Mouse (Mus musculus) neural tube, embryonic 15.5 days (tissue): ENCODE measurements around the gene Slc13a2. TPM values are rescaled to one million over a fixed set of nuclear protein-coding genes. Genes with fewer than 3 reads are reported as not detected.

Source experiments
- ATAC-seq: fragments of 200-750 bp; cut with Nextera tagmentation; 2 replicates; pipeline ENCODE4 v1.8.0; 2017; ENCODE audit warnings: mild to moderate bottlenecking, moderate TSS enrichment, moderate library complexity; ENCODE audit not compliant: low FRiP score
- H3K27ac ChIP-seq: fragments of 300-500 bp; sonication (generic); replicated peaks from 2 replicates; pipeline ENCODE4 v1.5.1; 2015; ENCODE audit warnings: mild to moderate bottlenecking, inconsistent platforms
- H3K27me3 ChIP-seq: fragments of 300-500 bp; sonication (generic); replicated peaks from 2 replicates; pipeline ENCODE4 v1.6.1; 2015; ENCODE audit warnings: inconsistent platforms
- H3K36me3 ChIP-seq: fragments of 300-500 bp; sonication (generic); 2 replicates; pipeline ENCODE4 v1.6.1; 2015; ENCODE audit warnings: inconsistent platforms
- H3K4me1 ChIP-seq: fragments of 300-500 bp; sonication (generic); 2 replicates; pipeline ENCODE4 v1.6.1; 2015; ENCODE audit warnings: inconsistent platforms
- H3K4me2 ChIP-seq: fragments of 300-500 bp; sonication (generic); 2 replicates; pipeline ENCODE4 v1.6.1; 2015; ENCODE audit warnings: inconsistent platforms, mild to moderate bottlenecking, moderate library complexity
- H3K4me3 ChIP-seq: fragments of 300-500 bp; sonication (generic); replicated peaks from 2 replicates; pipeline ENCODE4 v1.5.1; 2015; ENCODE audit warnings: mild to moderate bottlenecking, inconsistent platforms
- H3K9ac ChIP-seq: fragments of 300-500 bp; sonication (generic); replicated peaks from 2 replicates; pipeline ENCODE4 v1.6.1; 2015; ENCODE audit warnings: mild to moderate bottlenecking, inconsistent platforms
- H3K9me3 ChIP-seq: fragments of 300-500 bp; sonication (generic); replicated peaks from 2 replicates; pipeline ENCODE4 v1.6.1; 2016; ENCODE audit warnings: inconsistent platforms
- WGBS: fragments of 180-500 bp; shearing (Covaris S2); methylation state at CpG from one replicate; pipeline ENCODE4 v1.1.7; 2015; ENCODE audit warnings: mixed read lengths; 5-methylcytosine and 5-hydroxymethylcytosine counted together
- polyA plus RNA-seq: library from polyadenylated mRNA; unstranded; fragments of >200 nt; fragmentation: Nextera tagmentation; extraction: Ambion mirVana; gene quantifications from 2 replicates; pipeline ENCODE4 v1.2.1, GENCODE M21; 2015

Gene Slc13a2
- polyA plus RNA-seq, 1 experiment from 2014 or later = not detected

- WGBS = 75% methylated on average over 11 of the region's 11 CpGs
- H3K4me3 ChIP-seq = no peak overlapping the region
- H3K27ac ChIP-seq = no peak overlapping the region
- no peaks in the 10 kb centered on the region for H3K36me3 ChIP-seq
- H3K9me3 ChIP-seq = no peaks in the 10 kb centered on the region
- H3K9ac ChIP-seq = no peak overlapping the region
- no peaks in the 10 kb centered on the region for H3K27me3 ChIP-seq
- no peak for ATAC-seq
- H3K4me2 ChIP-seq = no peak overlapping the region
- H3K4me1 ChIP-seq = no peaks in the 10 kb centered on the region
These were observed 10.3 kb downstream of the Slc13a2 start for GRCm38 (mm10) chr11:78411606-78412323.

GRCm38 (mm10) chr11:78408256-78409240 is 13.5 kb downstream of the Slc13a2 start:
- Histone ChIP-seq H3K9ac (no peak overlapping the region), H3K4me2 (no peak overlapping the region), H3K9me3 (no peaks in the 10 kb centered on the region), H3K4me3 (no peak overlapping the region), H3K27me3 (no peaks in the 10 kb centered on the region), H3K4me1 (no peaks in the 10 kb centered on the region), H3K27ac (no peak overlapping the region), H3K36me3 (no peaks in the 10 kb centered on the region)
- 76% methylated on average over 9 of the region's 9 CpGs for WGBS
- no peak for ATAC-seq

GRCm38 (mm10) chr11:78402062-78402461 is 20.0 kb downstream of the Slc13a2 start:
- Histone ChIP-seq H3K9ac (no peak overlapping the region), H3K27ac (no peak overlapping the region), H3K4me2 (no peak overlapping the region), H3K36me3 (no peaks in the 10 kb centered on the region), H3K9me3 (no peaks in the 10 kb centered on the region), H3K27me3 (0 out of 2 replicates have a peak, but pooled peaks cover 7% of the 10 kb centered on the region), H3K4me1 (peaks cover 5% of the 10 kb centered on the region; the same call in 1 of the 2 replicates), H3K4me3 (no peak overlapping the region)
- 74% methylated on average over 6 of the region's 6 CpGs for WGBS
- ATAC-seq = no peak

GRCm38 (mm10) chr11:78401469-78401868 is 20.5 kb downstream of the Slc13a2 start:
- Histone ChIP-seq H3K27me3 (0 out of 2 replicates have a peak, but pooled peaks cover 7% of the 10 kb centered on the region), H3K27ac (no peak overlapping the region), H3K9me3 (no peaks in the 10 kb centered on the region), H3K36me3 (no peaks in the 10 kb centered on the region), H3K4me1 (peaks cover 7% of the 10 kb centered on the region; the same call in 1 of the 2 replicates), H3K4me2 (no peak overlapping the region), H3K9ac (no peak overlapping the region), H3K4me3 (no peak overlapping the region)
- WGBS = 78% methylated on average over 3 of the region's 3 CpGs
- ATAC-seq = no peak

- 69% methylated on average over 3 of the region's 3 CpGs for WGBS
- no peak overlapping the region for H3K9ac ChIP-seq
- H3K9me3 ChIP-seq = no peaks in the 10 kb centered on the region
- no peak overlapping the region for H3K4me2 ChIP-seq
- no peaks in the 10 kb centered on the region for H3K36me3 ChIP-seq
- no peak overlapping the region for H3K27ac ChIP-seq
- 0 out of 2 replicates have a peak, but pooled peaks cover 7% of the 10 kb centered on the region for H3K27me3 ChIP-seq
- H3K4me1 ChIP-seq = peaks cover 7% of the 10 kb centered on the region; the same call in 1 of the 2 replicates
- no peak for ATAC-seq
- no peak overlapping the region for H3K4me3 ChIP-seq
These were observed 21.1 kb downstream of the Slc13a2 start for GRCm38 (mm10) chr11:78400936-78401335.

GRCm38 (mm10) chr11:78399680-78400079 is 22.3 kb downstream of the Slc13a2 start:
- Histone ChIP-seq H3K4me1 (peaks cover 7% of the 10 kb centered on the region; the same call in 1 of the 2 replicates), H3K27me3 (0 out of 2 replicates have a peak, but pooled peaks cover 7% of the 10 kb centered on the region), H3K9ac (no peak overlapping the region), H3K27ac (no peak overlapping the region), H3K4me2 (no peak overlapping the region), H3K36me3 (no peaks in the 10 kb centered on the region), H3K4me3 (no peak overlapping the region), H3K9me3 (no peaks in the 10 kb centered on the region)
- ATAC-seq = no peak
- 21% methylated on average over 8 of the region's 8 CpGs for WGBS

GRCm38 (mm10) chr11:78398212-78398611 is 23.8 kb downstream of the Slc13a2 start:
- no peaks in the 10 kb centered on the region for H3K36me3 ChIP-seq
- no peak overlapping the region for H3K4me3 ChIP-seq
- no peak overlapping the region for H3K4me2 ChIP-seq
- 0 out of 2 replicates have a peak, but pooled peaks cover 7% of the 10 kb centered on the region for H3K27me3 ChIP-seq
- no peak for ATAC-seq
- no peak overlapping the region for H3K9ac ChIP-seq
- H3K27ac ChIP-seq = no peak overlapping the region
- WGBS = 67% methylated on average over 6 of the region's 6 CpGs
- no peaks in the 10 kb centered on the region for H3K9me3 ChIP-seq
- peaks cover 7% of the 10 kb centered on the region; the same call in 1 of the 2 replicates for H3K4me1 ChIP-seq

- Histone ChIP-seq H3K27ac (no peak overlapping the region), H3K4me3 (0 out of 2 replicates have a peak overlapping the region, but pooled peaks have one; percentile 3), H3K27me3 (0 out of 2 replicates have a peak, but pooled peaks cover 7% of the 10 kb centered on the region), H3K4me1 (peaks cover 7% of the 10 kb centered on the region; the same call in 1 of the 2 replicates), H3K9ac (no peak overlapping the region), H3K36me3 (no peaks in the 10 kb centered on the region), H3K9me3 (no peaks in the 10 kb centered on the region), H3K4me2 (peak overlapping the region; percentile 51)
- ATAC-seq = 0 out of 2 replicates have a peak, but pooled peaks have one; percentile 31
- whole genome bisulfite sequencing = 11% methylated on average over 18 of the region's 18 CpGs
These were observed 24.6 kb downstream of the Slc13a2 start for GRCm38 (mm10) chr11:78397397-78397796.

- peaks cover 7% of the 10 kb centered on the region; the same call in 1 of the 2 replicates for H3K4me1 ChIP-seq
- H3K4me2 ChIP-seq = peak overlapping the region; percentile 51
- H3K36me3 ChIP-seq = no peaks in the 10 kb centered on the region
- no peak overlapping the region for H3K9ac ChIP-seq
- H3K27me3 ChIP-seq = 0 out of 2 replicates have a peak, but pooled peaks cover 7% of the 10 kb centered on the region
- 0 out of 2 replicates have a peak overlapping the region, but pooled peaks have one; percentile 3 for H3K4me3 ChIP-seq
- WGBS = 44% methylated on average over 11 of the region's 11 CpGs
- ATAC-seq = no peak
- no peak overlapping the region for H3K27ac ChIP-seq
- H3K9me3 ChIP-seq = no peaks in the 10 kb centered on the region
These were observed 25.1 kb downstream of the Slc13a2 start for GRCm38 (mm10) chr11:78396950-78397349.

- Histone ChIP-seq H3K4me1 (peaks cover 7% of the 10 kb centered on the region; the same call in 1 of the 2 replicates), H3K27ac (no peak overlapping the region), H3K9ac (no peak overlapping the region), H3K27me3 (no peaks in the 10 kb centered on the region), H3K4me2 (no peak overlapping the region), H3K36me3 (no peaks in the 10 kb centered on the region), H3K4me3 (no peak overlapping the region), H3K9me3 (no peaks in the 10 kb centered on the region)
- 79% methylated on average over 3 of the region's 3 CpGs for WGBS
- no peak for ATAC-seq
These were observed 29.3 kb downstream of the Slc13a2 start for GRCm38 (mm10) chr11:78392728-78393127.

- 88% methylated on average over 14 of the region's 14 CpGs for WGBS
- Histone ChIP-seq H3K9me3 (no peaks in the 10 kb centered on the region), H3K4me1 (no peaks in the 10 kb centered on the region), H3K36me3 (no peaks in the 10 kb centered on the region), H3K4me3 (no peak within 1 kb of the TSS), H3K27me3 (no peaks in the 10 kb centered on the region), H3K4me2 (no peak within 1 kb of the TSS), H3K9ac (no peak within 1 kb of the TSS), H3K27ac (no peak within 1 kb of the TSS)
- no peak for ATAC-seq
These were observed 35.4 kb downstream of the Slc13a2 start, which contains the start of gene Foxn1 for GRCm38 (mm10) chr11:78386508-78387043. Foxn1 (minus strand) TSS chr11:78386558.
